Mouse (Mus musculus) kidney, embryonic 15.5 days (tissue): ENCODE measurements around the gene Apobec4. TPM values are rescaled to one million over a fixed set of nuclear protein-coding genes. Genes with fewer than 3 reads are reported as not detected.
A peak's percentile ranks its signal among the peaks of the same experiment; 100 is the strongest.

Source experiments
- ATAC-seq: fragments of 200-750 bp; cut with Nextera tagmentation; replicated peaks from 2 replicates; pipeline ENCODE4 v1.8.0; 2017; ENCODE audit warnings: moderate TSS enrichment; ENCODE audit not compliant: low FRiP score
- H3K27ac ChIP-seq: fragments of 300-500 bp; sonication (generic); 2 replicates; pipeline ENCODE4 v1.5.1; 2015; ENCODE audit warnings: mild to moderate bottlenecking, inconsistent platforms
- H3K27me3 ChIP-seq: fragments of 300-500 bp; sonication (generic); 2 replicates; pipeline ENCODE4 v1.6.1; 2015; ENCODE audit warnings: inconsistent platforms
- H3K36me3 ChIP-seq: fragments of 300-500 bp; sonication (generic); 2 replicates; pipeline ENCODE4 v1.6.1; 2015; ENCODE audit warnings: inconsistent platforms
- H3K4me1 ChIP-seq: fragments of 300-500 bp; sonication (generic); 2 replicates; pipeline ENCODE4 v1.6.1; 2015; ENCODE audit warnings: inconsistent platforms
- H3K4me2 ChIP-seq: fragments of 300-500 bp; sonication (generic); 2 replicates; pipeline ENCODE4 v1.6.1; 2015; ENCODE audit warnings: moderate library complexity, mild to moderate bottlenecking, inconsistent platforms
- H3K4me3 ChIP-seq: fragments of 300-500 bp; sonication (generic); replicated peaks from 2 replicates; pipeline ENCODE4 v1.5.1; 2015; ENCODE audit warnings: mild to moderate bottlenecking, inconsistent platforms
- H3K9ac ChIP-seq: fragments of 300-500 bp; sonication (generic); 2 replicates; pipeline ENCODE4 v1.6.1; 2015; ENCODE audit warnings: mild to moderate bottlenecking, inconsistent platforms
- H3K9me3 ChIP-seq: fragments of 300-500 bp; sonication (generic); replicated peaks from 2 replicates; pipeline ENCODE4 v1.6.1; 2016; ENCODE audit warnings: inconsistent platforms
- WGBS: fragments of 180-500 bp; shearing (Covaris S2); methylation state at CpG from one replicate; pipeline ENCODE4 v1.1.7; 2015; ENCODE audit warnings: mixed read lengths; 5-methylcytosine and 5-hydroxymethylcytosine counted together
- polyA plus RNA-seq: library from polyadenylated mRNA; unstranded; fragments of >200 nt; fragmentation: Nextera tagmentation; extraction: Ambion mirVana; gene quantifications from 2 replicates; pipeline ENCODE4 v1.2.1, GENCODE M21; 2015

Gene Apobec4
- polyA plus RNA-seq, 1 experiment from 2014 or later = not detected

DNA sequence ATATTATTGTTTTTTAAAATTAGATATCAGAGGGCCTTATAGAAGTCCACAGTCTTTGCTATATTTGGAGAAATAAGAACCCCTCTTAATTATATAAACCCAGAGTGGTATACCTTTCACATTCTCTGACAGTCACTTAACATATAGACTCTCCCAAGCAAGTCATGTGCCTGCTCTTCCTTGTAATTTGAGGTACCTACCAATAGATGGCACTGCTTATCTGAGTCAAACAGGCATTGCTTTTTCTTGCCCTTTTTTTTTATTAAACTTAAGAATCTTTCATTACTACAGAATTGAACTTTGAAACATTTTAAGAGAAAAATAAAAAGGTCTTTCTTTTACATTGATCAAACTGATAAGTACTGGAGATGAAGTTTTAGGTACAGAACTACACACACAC lies 26.1 kb upstream of the Apobec4 start:
- ATAC-seq = no peak
- no peak overlapping the region for H3K4me2 ChIP-seq
- no peaks in the 10 kb centered on the region for H3K4me1 ChIP-seq
- no peak overlapping the region for H3K27ac ChIP-seq
- no peak overlapping the region for H3K4me3 ChIP-seq
- no peaks in the 10 kb centered on the region for H3K36me3 ChIP-seq
- no peaks in the 10 kb centered on the region for H3K27me3 ChIP-seq
- H3K9ac ChIP-seq = no peak overlapping the region
- H3K9me3 ChIP-seq = no peaks in the 10 kb centered on the region

DNA sequence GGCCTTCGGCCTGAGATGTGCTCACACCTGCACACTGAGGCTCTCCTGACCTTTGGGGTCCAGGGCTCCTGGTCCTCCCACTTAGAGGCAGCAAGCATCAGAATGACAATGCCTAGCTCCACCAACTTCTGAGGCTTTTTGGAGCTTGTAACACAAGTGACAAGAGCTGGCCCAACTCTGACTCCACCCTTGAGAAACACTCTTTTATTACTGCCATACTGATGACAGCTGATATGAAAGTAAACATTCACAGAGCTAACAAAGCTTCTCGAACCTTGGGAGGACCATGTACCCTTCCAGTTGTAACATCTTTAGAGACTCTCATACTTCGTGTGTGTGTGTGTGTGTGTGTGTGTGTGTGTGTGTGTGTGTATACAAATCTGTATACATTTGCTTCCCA lies 24.3 kb upstream of the Apobec4 start:
- Histone ChIP-seq H3K4me3 (no peak overlapping the region), H3K27ac (no peak overlapping the region), H3K4me2 (no peak overlapping the region), H3K27me3 (no peaks in the 10 kb centered on the region), H3K9ac (no peak overlapping the region), H3K9me3 (no peaks in the 10 kb centered on the region), H3K36me3 (no peaks in the 10 kb centered on the region), H3K4me1 (no peaks in the 10 kb centered on the region)
- WGBS = 82% methylated on average over 3 of the region's 3 CpGs
- ATAC-seq = no peak

DNA sequence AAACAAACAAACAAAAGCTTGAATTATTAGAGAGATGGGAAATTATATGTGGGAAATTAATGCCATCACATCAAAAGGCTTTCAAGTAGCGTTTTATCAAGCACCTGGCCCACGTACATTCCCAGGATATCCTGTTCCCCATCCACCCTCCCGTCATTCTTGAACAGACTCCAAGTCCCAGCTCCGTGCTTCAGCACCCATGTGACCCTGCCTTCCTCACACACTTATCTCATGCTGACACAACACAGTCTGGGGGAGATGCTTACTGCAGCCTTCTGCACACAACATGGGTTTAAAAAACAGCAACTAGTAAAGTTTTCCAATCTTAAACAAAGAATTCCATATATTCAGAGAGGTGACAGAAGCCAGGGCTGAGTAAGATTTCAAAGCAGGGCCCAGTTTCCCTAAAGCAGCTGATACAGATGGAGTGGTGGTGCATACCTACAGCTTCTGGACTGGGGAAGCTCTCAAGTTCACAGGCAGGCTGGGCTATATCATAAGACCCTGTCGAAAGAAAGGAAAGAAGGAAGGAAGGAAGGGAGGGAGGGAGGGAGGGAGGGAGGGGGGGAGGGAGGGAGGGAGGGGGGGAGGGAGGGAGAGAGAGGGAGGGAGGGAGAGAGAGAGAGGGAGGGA lies 22.6 kb upstream of the Apobec4 start:
- H3K4me1 ChIP-seq = no peaks in the 10 kb centered on the region
- H3K27me3 ChIP-seq = no peaks in the 10 kb centered on the region
- 0 out of 2 replicates have a peak overlapping the region, but pooled peaks have one; percentile 13 for H3K27ac ChIP-seq
- no peaks in the 10 kb centered on the region for H3K9me3 ChIP-seq
- no peaks in the 10 kb centered on the region for H3K36me3 ChIP-seq
- no peak overlapping the region for H3K9ac ChIP-seq
- WGBS = 31% methylated on average over 4 of the region's 5 CpGs
- no peak for ATAC-seq
- no peak overlapping the region for H3K4me2 ChIP-seq
- no peak overlapping the region for H3K4me3 ChIP-seq

DNA sequence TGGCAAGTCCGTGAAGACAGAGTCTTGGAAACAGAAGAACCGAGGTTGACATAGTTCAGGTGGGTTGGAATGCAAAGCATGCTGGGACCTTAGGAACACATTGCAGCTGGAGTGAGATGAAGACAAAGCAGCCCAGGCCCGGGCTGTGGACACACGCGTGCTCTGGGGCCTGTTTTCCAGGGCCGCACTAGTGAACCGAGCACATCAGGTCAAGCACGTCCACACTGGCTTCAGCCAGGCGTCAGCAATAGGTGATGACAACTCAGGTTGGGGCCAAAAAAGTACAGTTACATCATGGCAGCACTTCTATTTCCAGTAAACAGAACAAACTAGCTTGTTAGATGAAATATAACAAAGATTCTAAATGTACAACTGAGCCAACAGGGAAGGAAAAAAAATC lies 11.6 kb upstream of the Apobec4 start:
- no peaks in the 10 kb centered on the region for H3K9me3 ChIP-seq
- H3K36me3 ChIP-seq = no peaks in the 10 kb centered on the region
- WGBS = 75% methylated on average over 9 of the region's 9 CpGs
- no peaks in the 10 kb centered on the region for H3K27me3 ChIP-seq
- no peak for ATAC-seq
- H3K4me3 ChIP-seq = no peak overlapping the region
- H3K27ac ChIP-seq = no peak overlapping the region
- H3K4me1 ChIP-seq = peaks cover 8% of the 10 kb centered on the region; the same call in 1 of the 2 replicates
- H3K9ac ChIP-seq = no peak overlapping the region
- H3K4me2 ChIP-seq = no peak overlapping the region

DNA sequence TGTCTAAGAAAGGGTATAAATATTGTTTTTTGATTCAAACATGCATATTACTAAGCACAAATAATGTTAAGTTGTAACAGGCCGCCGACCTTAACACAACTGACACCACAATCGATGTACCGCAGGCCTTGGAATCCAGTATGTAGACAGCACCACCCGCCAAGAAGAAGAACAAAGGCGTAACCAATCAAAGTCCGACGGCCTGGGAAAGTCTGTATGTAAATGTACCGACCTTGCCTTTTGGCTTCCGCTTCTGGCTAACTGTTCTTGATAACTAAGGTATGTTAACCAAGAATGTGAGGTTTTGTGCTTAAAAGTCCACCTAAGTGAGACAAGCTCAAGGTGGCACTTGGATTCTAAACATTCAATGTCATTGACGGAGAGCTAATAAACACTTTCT lies 11.0 kb upstream of the Apobec4 start:
- no peak overlapping the region for H3K4me2 ChIP-seq
- no peak overlapping the region for H3K4me3 ChIP-seq
- no peaks in the 10 kb centered on the region for H3K36me3 ChIP-seq
- ATAC-seq = no peak
- H3K4me1 ChIP-seq = peaks cover 8% of the 10 kb centered on the region; the same call in 1 of the 2 replicates
- 89% methylated on average over 11 of the region's 11 CpGs for WGBS
- H3K27me3 ChIP-seq = no peaks in the 10 kb centered on the region
- H3K27ac ChIP-seq = no peak overlapping the region
- no peak overlapping the region for H3K9ac ChIP-seq
- H3K9me3 ChIP-seq = no peaks in the 10 kb centered on the region

DNA sequence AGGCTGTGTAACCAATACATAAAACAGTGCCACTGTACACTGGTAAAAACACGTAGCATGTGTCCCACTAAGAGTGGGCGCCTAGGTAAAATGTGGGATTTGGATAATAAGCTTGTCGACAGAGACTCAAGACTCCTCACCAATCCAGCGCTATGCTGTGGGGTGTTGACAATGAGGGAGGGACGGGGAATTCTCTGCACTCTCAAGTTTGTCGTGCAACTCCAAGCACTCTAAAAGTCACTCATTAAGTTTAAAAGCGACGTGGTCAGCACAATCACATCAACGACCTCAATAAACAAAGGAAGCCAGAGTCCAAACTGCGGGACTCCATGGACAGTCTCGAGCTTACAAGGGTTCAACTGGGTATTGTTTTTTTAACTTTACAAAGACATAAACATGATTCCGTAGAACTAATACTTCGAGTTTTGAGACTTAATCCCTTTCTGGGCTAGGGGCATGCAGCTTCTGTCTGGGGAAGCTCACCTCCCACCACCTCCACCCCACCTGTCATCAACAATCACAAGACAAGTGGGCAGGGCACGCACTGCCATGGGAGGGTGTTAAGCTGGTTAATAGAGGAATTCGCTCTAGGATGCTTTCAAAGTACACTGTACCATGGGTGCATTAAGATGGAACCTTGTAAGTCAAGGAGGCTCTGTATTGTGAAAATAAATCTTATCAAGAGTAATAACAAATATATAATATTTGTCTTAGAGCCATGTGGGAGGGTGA lies 7.1 kb upstream of the Apobec4 start:
- no peak for ATAC-seq
- H3K9ac ChIP-seq = no peak overlapping the region
- H3K27ac ChIP-seq = no peak overlapping the region
- H3K4me2 ChIP-seq = no peak overlapping the region
- H3K27me3 ChIP-seq = no peaks in the 10 kb centered on the region
- no peaks in the 10 kb centered on the region for H3K36me3 ChIP-seq
- 51% methylated on average over 15 of the region's 15 CpGs for WGBS
- no peak overlapping the region for H3K4me3 ChIP-seq
- H3K4me1 ChIP-seq = peaks cover 6% of the 10 kb centered on the region; the same call in 1 of the 2 replicates
- no peaks in the 10 kb centered on the region for H3K9me3 ChIP-seq

DNA sequence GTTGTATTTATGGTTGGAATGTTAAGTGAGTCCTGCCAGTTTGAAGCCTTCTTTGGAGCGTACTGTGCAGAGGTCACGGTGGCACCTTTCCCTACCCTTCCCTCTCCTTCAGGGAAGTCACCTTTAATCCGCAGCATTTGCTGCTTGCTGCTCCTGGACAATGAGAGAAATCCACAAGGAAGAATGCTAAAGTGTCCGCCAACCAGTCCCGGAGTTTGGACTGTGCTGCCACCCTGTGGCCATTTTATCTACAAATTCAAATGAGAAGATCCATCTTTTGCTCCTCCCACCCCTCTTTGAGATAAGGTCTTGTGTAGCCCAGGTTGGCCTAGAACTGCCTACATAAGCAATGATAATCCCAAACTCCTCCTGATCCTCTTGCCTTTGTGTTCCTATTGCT lies 3.9 kb upstream of the Apobec4 start:
- Histone ChIP-seq H3K27ac (no peak overlapping the region), H3K4me2 (no peak overlapping the region), H3K9ac (no peak overlapping the region), H3K27me3 (no peaks in the 10 kb centered on the region), H3K9me3 (no peaks in the 10 kb centered on the region), H3K4me1 (peaks cover 4% of the 10 kb centered on the region; the same call in 1 of the 2 replicates), H3K4me3 (no peak overlapping the region), H3K36me3 (no peaks in the 10 kb centered on the region)
- 0 out of 2 replicates have a peak, but pooled peaks have one; percentile 54 for ATAC-seq
- WGBS = 5% methylated on average over 5 of the region's 5 CpGs

DNA sequence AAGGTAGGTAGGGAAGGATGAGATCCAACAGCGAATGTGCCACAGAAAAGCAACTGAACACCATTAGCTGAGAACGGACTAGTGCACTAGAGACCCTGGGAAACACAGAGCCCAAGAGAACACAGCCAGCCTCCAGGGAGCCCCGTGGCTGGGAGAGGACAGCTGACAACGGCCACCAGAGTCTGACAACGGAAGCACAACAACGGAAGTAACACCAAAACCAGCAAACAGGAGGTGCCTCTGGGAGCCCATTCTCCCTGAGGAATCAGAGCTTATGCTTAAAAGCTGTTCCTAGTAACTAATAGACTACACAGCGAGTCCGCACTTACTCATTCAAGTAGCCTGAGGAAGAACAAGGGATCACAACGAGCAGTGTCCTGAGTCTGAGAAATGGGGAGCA lies 1.1 kb upstream of the Apobec4 start:
- no peaks in the 10 kb centered on the region for H3K27me3 ChIP-seq
- no peak overlapping the region for H3K4me3 ChIP-seq
- WGBS = 66% methylated on average over 9 of the region's 9 CpGs
- H3K27ac ChIP-seq = no peak overlapping the region
- ATAC-seq = no peak
- no peaks in the 10 kb centered on the region for H3K36me3 ChIP-seq
- no peak overlapping the region for H3K9ac ChIP-seq
- H3K4me2 ChIP-seq = no peak overlapping the region
- no peaks in the 10 kb centered on the region for H3K9me3 ChIP-seq
- H3K4me1 ChIP-seq = no peaks in the 10 kb centered on the region

DNA sequence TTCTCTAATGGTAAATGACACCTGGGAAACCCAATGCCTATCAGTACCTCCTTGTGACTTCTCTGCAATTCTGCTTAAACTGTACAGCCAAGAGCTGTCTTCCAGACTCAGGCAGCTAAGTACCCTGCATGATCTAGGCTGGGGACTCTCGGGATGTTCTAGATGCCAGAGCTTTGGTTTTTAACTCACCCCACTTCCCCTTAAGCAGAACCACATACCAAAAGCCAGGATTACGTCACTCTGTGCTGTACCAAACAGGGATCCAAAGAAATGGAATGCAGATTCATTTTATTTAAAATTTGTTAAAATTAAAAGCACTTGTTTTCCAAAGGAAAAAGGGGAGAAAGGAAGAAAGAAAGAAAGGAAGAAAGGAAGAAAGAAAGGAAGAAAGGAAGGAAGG lies 11.4 kb downstream of the Apobec4 start:
- no peak overlapping the region for H3K9ac ChIP-seq
- H3K27ac ChIP-seq = no peak overlapping the region
- H3K9me3 ChIP-seq = no peaks in the 10 kb centered on the region
- peaks cover 24% of the 10 kb centered on the region for H3K27me3 ChIP-seq
- H3K4me3 ChIP-seq = no peak overlapping the region
- no peak for ATAC-seq
- no peaks in the 10 kb centered on the region for H3K36me3 ChIP-seq
- 82% methylated on average over 2 of the region's 2 CpGs for WGBS
- peaks cover 5% of the 10 kb centered on the region for H3K4me1 ChIP-seq
- no peak overlapping the region for H3K4me2 ChIP-seq

DNA sequence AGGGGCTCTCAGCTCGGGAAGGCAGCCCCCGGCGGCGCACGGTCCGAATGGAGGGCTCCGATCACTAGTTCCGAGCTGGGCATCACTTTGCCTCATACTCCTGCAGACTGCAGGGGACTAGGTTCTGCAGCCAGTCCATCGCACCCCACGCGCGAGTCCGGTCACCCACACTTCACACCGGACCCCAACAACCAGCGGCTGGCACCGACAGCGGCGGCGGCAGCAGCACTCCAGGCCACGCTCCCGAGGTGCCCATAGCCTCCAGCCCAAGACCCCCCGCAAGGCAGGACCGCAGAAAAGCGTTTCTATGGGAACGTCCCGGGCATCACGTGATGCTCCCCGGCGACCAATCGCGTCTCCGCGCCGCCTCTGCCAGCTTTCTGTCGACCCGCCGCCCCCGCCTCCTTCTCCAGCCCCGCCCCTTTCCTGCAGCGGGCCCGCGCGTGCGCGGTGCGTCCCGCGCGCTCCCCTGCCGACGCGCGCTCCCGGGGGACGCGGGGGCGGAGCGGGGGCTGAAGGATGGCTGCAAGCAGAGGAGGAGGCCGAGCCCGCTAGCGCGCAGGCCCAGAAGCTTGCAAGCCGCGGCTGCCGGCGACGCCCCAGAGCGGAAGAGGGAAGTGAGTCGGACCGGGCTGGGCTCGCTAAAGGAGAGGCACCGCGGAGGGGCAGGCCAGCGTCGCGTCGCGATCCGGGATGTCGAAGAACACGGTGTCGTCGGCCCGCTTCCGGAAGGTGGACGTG lies 15.9 kb downstream of the Apobec4 start, which contains the start of the genes Rgl1 and Arpc5:
Gene Rgl1 (minus strand): TSS at position 320 of the 741 bp plus-strand sequence.
Gene Arpc5 (plus strand): TSS at position 511 of the 741 bp plus-strand sequence.
- WGBS = under 1% methylated on average over 86 of the region's 86 CpGs
- peak; percentile 98 for ATAC-seq

DNA sequence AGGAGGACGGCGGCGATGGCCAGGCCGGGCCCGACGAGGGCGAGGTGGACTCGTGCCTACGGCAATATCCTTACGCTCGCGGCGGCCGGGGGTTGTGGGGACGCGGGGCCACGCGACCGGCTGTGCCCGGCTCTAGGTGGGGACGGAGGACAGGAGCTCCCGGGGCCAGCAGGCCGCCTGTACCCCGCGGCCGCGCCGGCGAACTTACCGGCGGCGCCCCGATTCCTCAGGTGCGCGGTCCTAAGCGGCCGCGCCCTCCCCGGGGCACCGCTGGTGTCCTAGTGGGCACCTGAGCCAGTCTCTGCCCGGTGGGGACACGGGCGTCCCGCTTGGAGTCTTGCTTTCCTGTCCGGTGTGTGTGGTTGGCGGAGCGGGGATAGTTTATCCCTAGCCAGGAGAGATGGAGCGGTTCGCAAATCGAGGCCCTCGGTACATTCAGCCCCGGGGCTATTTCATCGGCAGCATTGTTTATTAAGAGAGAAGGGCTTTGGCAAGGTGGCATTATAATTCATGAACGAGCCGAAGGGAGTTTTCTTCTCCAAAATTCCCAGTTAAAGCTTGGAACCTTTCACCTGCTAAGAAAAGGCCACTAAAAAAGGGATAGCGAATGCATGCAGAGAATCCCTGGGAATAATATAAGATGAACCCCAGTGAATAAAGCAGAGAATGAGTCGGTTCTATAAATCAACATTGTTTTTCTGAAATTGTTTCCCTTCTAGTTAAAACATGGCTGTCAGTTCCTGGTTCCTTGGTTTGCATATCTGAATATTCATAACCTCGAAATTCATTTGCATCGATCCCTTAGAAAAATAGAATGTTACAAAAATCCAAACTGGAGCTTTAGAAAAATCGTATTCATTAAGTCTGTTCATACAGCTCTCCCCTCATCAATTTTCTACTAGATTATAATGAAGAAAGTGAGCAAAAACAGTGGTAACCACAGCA lies 16.7 kb downstream of the Apobec4 start:
- Histone ChIP-seq H3K4me3 (peak overlapping the region; percentile 94), H3K27ac (peak overlapping the region; percentile 87), H3K9ac (peak overlapping the region; percentile 97), H3K9me3 (no peaks in the 10 kb centered on the region), H3K27me3 (peaks cover 24% of the 10 kb centered on the region), H3K4me2 (peak overlapping the region; percentile 93), H3K4me1 (peaks cover 15% of the 10 kb centered on the region), H3K36me3 (peaks cover 31% of the 10 kb centered on the region)
- peak; percentile 67 for ATAC-seq
- 1% methylated on average over 58 of the region's 60 CpGs for WGBS

More for the DNA sequence above, 15.9 kb downstream of the Apobec4 start, which contains the start of the genes Rgl1 and Arpc5:
- H3K4me3 ChIP-seq = peak within 1 kb of the TSS; percentile 94
- H3K9ac ChIP-seq = peak within 1 kb of the TSS; percentile 97
- no peaks in the 10 kb centered on the region for H3K9me3 ChIP-seq
- peaks cover 24% of the 10 kb centered on the region for H3K27me3 ChIP-seq
- peak within 1 kb of the TSS; percentile 93 for H3K4me2 ChIP-seq
- H3K4me1 ChIP-seq = peaks cover 15% of the 10 kb centered on the region
- peak within 1 kb of the TSS; percentile 87 for H3K27ac ChIP-seq
- peaks cover 22% of the 10 kb centered on the region for H3K36me3 ChIP-seq
